Comparison of ENCODE assay signal across 11 mouse cellular contexts in genomic region chr7:145208006-145208405, GRCm38 (mm10). TPM values are rescaled to one million over a fixed set of nuclear protein-coding genes. Genes with fewer than 3 reads are reported as not detected.
DNase-seq lines count a peak whose midpoint lies in the region; ATAC-seq and TF ChIP-seq lines count a peak whose summit lies in the region.
"Had no signal": no experiment of that assay in that cellular context is flagged by ENCODE, and none has a peak within 500 bp of the region (broad histone marks: within the 10 kb centered on the region; RNA-seq: fewer than 3 reads in every experiment).

Gene 1810010D01Rik, minus strand, starts transcription at chr7:145208119.

- 0 out of 2 replicates have a peak within 1 kb of the TSS, but pooled peaks have one; percentile 31 for H3K4me2 ChIP-seq in forebrain, embryonic 11.5 days (ENCODE audit: low read depth, low read length, severe bottlenecking)
- no peak within 1 kb of the TSS for H3K4me2 ChIP-seq in hindbrain, embryonic 15.5 days
- H3K4me2 ChIP-seq in neural tube, embryonic 12.5 days (replicated peaks): no peak within 1 kb of the TSS

- H3K9ac ChIP-seq in forebrain, embryonic 11.5 days (ENCODE audit: low read length): peak within 1 kb of the TSS; percentile 62; the same call in 1 of the 2 replicates
- no peak within 1 kb of the TSS for H3K9ac ChIP-seq in hindbrain, embryonic 15.5 days
- no peak within 1 kb of the TSS for H3K9ac ChIP-seq in neural tube, embryonic 12.5 days

- peaks cover 46% of the 10 kb centered on the region for H3K4me1 ChIP-seq in forebrain, embryonic 11.5 days (replicated peaks; ENCODE audit: control insufficient read depth, insufficient read depth, low read length)
- H3K4me1 ChIP-seq in hindbrain, embryonic 15.5 days (replicated peaks): peaks cover 22% of the 10 kb centered on the region
- H3K4me1 ChIP-seq in neural tube, embryonic 12.5 days: peaks cover 53% of the 10 kb centered on the region

- H3K9me3 ChIP-seq in forebrain, embryonic 11.5 days (ENCODE audit: control insufficient read depth, low read length): no peaks in the 10 kb centered on the region
- no peaks in the 10 kb centered on the region for H3K9me3 ChIP-seq in hindbrain, embryonic 15.5 days
- H3K9me3 ChIP-seq in neural tube, embryonic 12.5 days: no peaks in the 10 kb centered on the region

- no peak for DNase-seq in layer of hippocampus, adult 2 months (ENCODE audit: low spot score in 2 of 2)
- DNase-seq in layer of hippocampus, adult 8-10 months (ENCODE audit: low spot score in 2 of 2): no peak
- DNase-seq in forebrain, embryonic 11.5 days (ENCODE audit: low spot score): no peak
- DNase-seq in right cerebral cortex, postnatal 36 days (ENCODE audit: low spot score in 2 of 2): no peak
- no peak for DNase-seq in adrenal gland, adult (ENCODE audit: inconsistent age in 2 of 2, low spot score in 1 of 2)
- DNase-seq in left cerebral cortex, postnatal 14 days (ENCODE audit: low spot score in 2 of 2): no peak
- DNase-seq: adrenal gland, adult 8-10 months; cerebellum, postnatal 36 days; liver, postnatal 0 days had no signal

- intact Hi-C loops in left cerebral cortex, postnatal 14 days (cut with DNase I): no loop called here

- peak within 1 kb of the TSS; percentile 86 for H3K27ac ChIP-seq in layer of hippocampus, adult 2 months
- H3K27ac ChIP-seq in forebrain, embryonic 11.5 days (ENCODE audit: low read depth, low read length): peak within 1 kb of the TSS; percentile 100
- peak within 1 kb of the TSS; percentile 78; the same call in 1 of the 2 replicates for H3K27ac ChIP-seq in hindbrain, embryonic 15.5 days (replicated peaks)
- H3K27ac ChIP-seq in neural tube, embryonic 12.5 days: peak within 1 kb of the TSS; percentile 92

- H3K27me3 ChIP-seq in forebrain, embryonic 11.5 days (ENCODE audit: control insufficient read depth, insufficient read depth, low read length): no peaks in the 10 kb centered on the region
- H3K27me3 ChIP-seq in hindbrain, embryonic 15.5 days: no peaks in the 10 kb centered on the region
- H3K27me3 ChIP-seq in neural tube, embryonic 12.5 days (replicated peaks): no peaks in the 10 kb centered on the region

- TF ChIP-seq CTCF in layer of hippocampus, adult 2 months (conservative IDR thresholded peaks at IDR 0.05): no peak

- 92% methylated on average over 4 of the region's 4 CpGs for WGBS in forebrain, embryonic 11.5 days
- WGBS in hindbrain, embryonic 15.5 days: 93% methylated on average over 4 of the region's 4 CpGs
- WGBS in neural tube, embryonic 12.5 days: 88% methylated on average over 4 of the region's 4 CpGs

- no peak for ATAC-seq in forebrain, embryonic 11.5 days (replicated peaks; ENCODE audit: low FRiP score)
- ATAC-seq in hindbrain, embryonic 15.5 days (ENCODE audit: low FRiP score, low read depth): no peak
- no peak for ATAC-seq in neural tube, embryonic 12.5 days (ENCODE audit: low FRiP score, low read depth)
- ATAC-seq: liver, postnatal 0 days had no signal

- no peaks in the 10 kb centered on the region for H3K36me3 ChIP-seq in forebrain, embryonic 11.5 days (ENCODE audit: control insufficient read depth, insufficient read depth, low read length)
- H3K36me3 ChIP-seq in hindbrain, embryonic 15.5 days: no peaks in the 10 kb centered on the region
- H3K36me3 ChIP-seq in neural tube, embryonic 12.5 days: no peaks in the 10 kb centered on the region

- H3K4me3 ChIP-seq in layer of hippocampus, adult 2 months: no peak within 1 kb of the TSS
- H3K4me3 ChIP-seq in forebrain, embryonic 11.5 days (ENCODE audit: low read depth, low read length): no peak within 1 kb of the TSS
- no peak within 1 kb of the TSS for H3K4me3 ChIP-seq in hindbrain, embryonic 15.5 days
- no peak within 1 kb of the TSS for H3K4me3 ChIP-seq in neural tube, embryonic 12.5 days

RNA-seq across cellular contexts. Expression of gene 1810010D01Rik, which starts in this region (rescaled TPM):
- total RNA-seq in layer of hippocampus, adult 2 months (2021): 1 to 10 TPM in 1 of 2 experiments, under 1 TPM in 1; 0.42 to 1.6 TPM
- 1 to 10 TPM in 2 of 4 experiments, under 1 TPM in 1, not detected in 1; 0.62 to 1.6 (median 1.3) TPM for total RNA-seq in layer of hippocampus, adult 8-10 months (2022)
- polyA plus RNA-seq in forebrain, embryonic 11.5 days (2014; fragmentation: Nextera tagmentation; extraction: Ambion mirVana): 0.21 TPM in 1 of 2 replicates, not detected in the other
- not detected in 2 replicates for polyA plus RNA-seq in hindbrain, embryonic 15.5 days (2015; fragmentation: Nextera tagmentation; extraction: Ambion mirVana)
- 0.53 TPM in 1 of 2 replicates, not detected in the other for polyA plus RNA-seq in neural tube, embryonic 12.5 days (2016; fragmentation: Nextera tagmentation; extraction: Ambion mirVana)
- not detected for total RNA-seq in left cerebral cortex, postnatal 14 days (2021)
- polyA plus RNA-seq: liver, postnatal 0 days had no signal
